Mouse (Mus musculus) erythroblast, embryonic 14.5 days (primary cell): ENCODE measurements around the gene Gdpd3. TPM values are rescaled to one million over a fixed set of nuclear protein-coding genes. Genes with fewer than 3 reads are reported as not detected.
A peak's percentile ranks its signal among the peaks of the same experiment; 100 is the strongest.

ENCODE experiments used
- H3K27me3 ChIP-seq: 2 replicates; pipeline ENCODE4 v1.6.1; 2012; ENCODE audit warnings: inconsistent platforms; ENCODE audit not compliant: control insufficient read depth
- H3K36me3 ChIP-seq: 2 replicates; pipeline ENCODE4 v1.6.1; 2012; ENCODE audit warnings: mild to moderate bottlenecking, inconsistent platforms; ENCODE audit not compliant: control insufficient read depth
- H3K4me1 ChIP-seq: 2 replicates; pipeline ENCODE4 v1.6.1; 2012; ENCODE audit warnings: inconsistent platforms; ENCODE audit not compliant: control insufficient read depth
- H3K4me3 ChIP-seq: replicated peaks from 2 replicates; pipeline ENCODE3; 2012; ENCODE audit warnings: moderate library complexity, mild to moderate bottlenecking, inconsistent platforms
- H3K9me3 ChIP-seq: 2 replicates; pipeline ENCODE4 v1.6.1; 2012; ENCODE audit warnings: low read length, inconsistent platforms, mixed read lengths; ENCODE audit not compliant: control insufficient read depth
- GATA1 ChIP-seq: IDR thresholded peaks from 2 replicates; pipeline ENCODE4 v1.6.1; 2012; ENCODE audit warnings: low read length, inconsistent platforms, mixed read lengths
- TAL1 ChIP-seq: IDR thresholded peaks from 3 replicates; pipeline ENCODE4 v1.6.1; 2012; ENCODE audit warnings: low read length, inconsistent platforms, mixed read lengths
- polyA plus RNA-seq: library from polyadenylated mRNA; stranded (reverse); fragments of >175 nt; gene quantifications from 2 replicates; pipeline ENCODE4 v1.2.3, GENCODE M21; 2012

Gdpd3 gene
- polyA plus RNA-seq, 1 experiment = 0.36 TPM

- Histone ChIP-seq H3K36me3 (peaks cover 18% of the 10 kb centered on the region), H3K4me1 (peaks cover 46% of the 10 kb centered on the region), H3K9me3 (no peaks in the 10 kb centered on the region), H3K4me3 (no peak overlapping the region), H3K27me3 (no peaks in the 10 kb centered on the region)
- TF ChIP-seq GATA1 (no peak), TAL1 (no peak)
Measured at GRCm38 (mm10) chr7:126807405-126807804, 41.3 kb downstream of the Gdpd3 start.

- peaks cover 12% of the 10 kb centered on the region for H3K36me3 ChIP-seq
- peaks cover 37% of the 10 kb centered on the region for H3K4me1 ChIP-seq
- no peaks in the 10 kb centered on the region for H3K9me3 ChIP-seq
- TF ChIP-seq GATA1 (no peak), TAL1 (no peak)
- 0 out of 2 replicates have a peak, but pooled peaks cover 1% of the 10 kb centered on the region for H3K27me3 ChIP-seq
- peak overlapping the region; percentile 69 for H3K4me3 ChIP-seq
Measured at GRCm38 (mm10) chr7:126808703-126809455, 42.7 kb downstream of the Gdpd3 start.

- Histone ChIP-seq H3K4me3 (peak overlapping the region; percentile 69), H3K27me3 (peaks cover 6% of the 10 kb centered on the region; the same call in 1 of the 2 replicates), H3K9me3 (no peaks in the 10 kb centered on the region), H3K36me3 (peaks cover 7% of the 10 kb centered on the region), H3K4me1 (peaks cover 37% of the 10 kb centered on the region)
- TF ChIP-seq TAL1 (no peak), GATA1 (no peak)
Measured at GRCm38 (mm10) chr7:126809723-126810369, 43.7 kb downstream of the Gdpd3 start.

GRCm38 (mm10) chr7:126815726-126816222, 49.6 kb downstream of the Gdpd3 start:
- Histone ChIP-seq H3K4me1 (no peaks in the 10 kb centered on the region; the same call in none of the 2 replicates), H3K9me3 (peaks cover 6% of the 10 kb centered on the region), H3K36me3 (no peaks in the 10 kb centered on the region), H3K27me3 (peaks cover 6% of the 10 kb centered on the region; the same call in 1 of the 2 replicates), H3K4me3 (no peak overlapping the region)
- TF ChIP-seq TAL1 (no peak), GATA1 (no peak)

- peaks cover 6% of the 10 kb centered on the region; the same call in 1 of the 2 replicates for H3K27me3 ChIP-seq
- H3K4me3 ChIP-seq = no peak overlapping the region
- H3K9me3 ChIP-seq = peaks cover 6% of the 10 kb centered on the region
Measured at GRCm38 (mm10) chr7:126816494-126816893, 50.4 kb downstream of the Gdpd3 start.

GRCm38 (mm10) chr7:126817595-126817994, 51.5 kb downstream of the Gdpd3 start:
- no peak overlapping the region for H3K4me3 ChIP-seq
- H3K4me1 ChIP-seq = peaks cover 5% of the 10 kb centered on the region
- H3K36me3 ChIP-seq = no peaks in the 10 kb centered on the region
- TF ChIP-seq GATA1 (no peak), TAL1 (no peak)
- H3K27me3 ChIP-seq = peaks cover 13% of the 10 kb centered on the region
- peaks cover 6% of the 10 kb centered on the region for H3K9me3 ChIP-seq

More at GRCm38 (mm10) chr7:126816494-126816893, 50.4 kb downstream of the Gdpd3 start:
- no peaks in the 10 kb centered on the region; the same call in none of the 2 replicates for H3K4me1 ChIP-seq
- no peak for TF ChIP-seq GATA1
- TF ChIP-seq TAL1 = no peak
- no peaks in the 10 kb centered on the region for H3K36me3 ChIP-seq

GRCm38 (mm10) chr7:126818818-126819217, 52.7 kb downstream of the Gdpd3 start:
- peaks cover 5% of the 10 kb centered on the region for H3K4me1 ChIP-seq
- TF ChIP-seq TAL1 = no peak
- H3K9me3 ChIP-seq = peaks cover 6% of the 10 kb centered on the region
- H3K36me3 ChIP-seq = no peaks in the 10 kb centered on the region
- no peak overlapping the region for H3K4me3 ChIP-seq
- peaks cover 24% of the 10 kb centered on the region for H3K27me3 ChIP-seq

- no peak for TF ChIP-seq TAL1
- H3K4me3 ChIP-seq = no peak overlapping the region
- H3K27me3 ChIP-seq = peaks cover 42% of the 10 kb centered on the region
- peaks cover 6% of the 10 kb centered on the region for H3K9me3 ChIP-seq
- no peaks in the 10 kb centered on the region for H3K36me3 ChIP-seq
- peaks cover 5% of the 10 kb centered on the region for H3K4me1 ChIP-seq
Measured at GRCm38 (mm10) chr7:126821835-126822511, 55.8 kb downstream of the Gdpd3 start.

GRCm38 (mm10) chr7:126822741-126823140, 56.6 kb downstream of the Gdpd3 start:
- H3K4me3 ChIP-seq = no peak overlapping the region
- peaks cover 6% of the 10 kb centered on the region for H3K9me3 ChIP-seq
- peaks cover 5% of the 10 kb centered on the region for H3K4me1 ChIP-seq
- no peak for TF ChIP-seq GATA1
- TF ChIP-seq TAL1 = no peak
- H3K36me3 ChIP-seq = no peaks in the 10 kb centered on the region
- peaks cover 44% of the 10 kb centered on the region for H3K27me3 ChIP-seq
